Mouse (Mus musculus): Measurements from ENCODE around the gene Osgep.
A peak's percentile ranks its signal among the peaks of the same experiment; 100 is the strongest.

- peak; percentile 36 for TF ChIP-seq CTCF (IDR thresholded peaks at IDR 0.05; ENCODE audit: low read depth)
- TF ChIP-seq EP300 (IDR thresholded peaks at IDR 0.05; ENCODE audit: low read depth): no peak
These were observed 19.4 kb upstream of the Osgep start, which contains the start of gene Gm49342 for GRCm38 (mm10) chr14:50943932-50944667.

Measured in heart, postnatal 0 days (tissue).